Mouse (Mus musculus) liver (tissue): ENCODE results near the gene Dmrta2.

Source experiments
- DNase-seq: peaks from one replicate; pipeline ENCODE4 v3.0.0-alpha.2; 2020; ENCODE audit warnings: mixed read lengths

Dmrta2 gene

GRCm38 (mm10) chr4:110021956-110022625 is 44.2 kb downstream of the Dmrta2 start:
- peak; percentile 71 for DNase-seq

GRCm38 (mm10) chr4:110028461-110029188 is 50.8 kb downstream of the Dmrta2 start:
- DNase-seq: no peak

GRCm38 (mm10) chr4:110029446-110029845 is 51.6 kb downstream of the Dmrta2 start:
- DNase-seq: no peak
